Mouse (Mus musculus): ENCODE data around the gene Csnk2a2. TPM values are rescaled to one million over a fixed set of nuclear protein-coding genes. Genes with fewer than 3 reads are reported as not detected.
A peak's percentile ranks its signal among the peaks of the same experiment; 100 is the strongest.

Gene Csnk2a2
- total RNA-seq (2021) = 10 to 100 TPM; 22.4 to 30.3 TPM
- long read RNA-seq, experiment 1, full-length matches to known transcripts = 8 of 28 reads
- long read RNA-seq, experiment 1, partial matches to known transcripts = 0 of 28 reads
- long read RNA-seq, experiment 1, other reads (novel, unspliced or antisense) = 20 of 28 reads
- long read RNA-seq, experiment 2, transcript Csnk2a2-201 (12 exons, 3,773 nt) = major isoform, 11 of 26 reads
- long read RNA-seq, experiment 2, partial matches to known transcripts = 11 of 26 reads
- long read RNA-seq, experiment 2, other reads (novel, unspliced or antisense) = 4 of 26 reads

- no peak for DNase-seq
- intact Hi-C loops (cut with DNase I; ENCODE audit: low total_unique reads) = no loop called here
Observed at GRCm38 (mm10) chr8:95490006-95490405, at the start of gene Csnk2a2. Gene Csnk2a2, minus strand, starts transcription at chr8:95490039.

DNA sequence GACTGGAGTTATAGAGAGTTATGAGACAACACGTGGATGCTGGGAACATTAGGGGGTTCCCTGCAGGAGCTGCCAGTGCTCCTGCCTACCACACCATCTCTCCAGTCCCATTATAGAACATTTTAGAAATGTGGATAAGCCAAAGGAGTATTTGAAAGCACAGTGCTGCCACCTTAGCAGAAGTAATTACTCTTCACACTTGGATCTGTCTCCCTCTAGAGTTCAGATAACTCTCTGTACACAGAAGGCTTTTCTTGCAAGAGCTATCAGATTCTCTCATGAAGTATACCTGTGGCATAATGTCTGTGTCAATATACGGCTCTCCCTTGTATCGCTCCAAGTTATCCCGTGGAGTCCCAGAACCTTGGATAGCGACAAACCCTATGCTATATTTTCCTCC, 49.6 kb upstream of the Csnk2a2 start:
- DNase-seq = no peak
- intact Hi-C loops (cut with DNase I; ENCODE audit: low total_unique reads) = loop anchor here (5.0 kb wide), 1 partner anchor 908 kb away; no protein-coding TSS in a partner anchor

GRCm38 (mm10) chr8:95533584-95534387, 43.9 kb upstream of the Csnk2a2 start, which contains the start of gene Ccdc113:
Gene Ccdc113, plus strand, starts transcription at chr8:95534085.
- peak; percentile 26 for DNase-seq
- intact Hi-C loops (cut with DNase I; ENCODE audit: low total_unique reads) = no loop called here

GRCm38 (mm10) chr8:95532206-95532605, 42.4 kb upstream of the Csnk2a2 start:
- intact Hi-C loops (cut with DNase I; ENCODE audit: low total_unique reads) = no loop called here
- no peak for DNase-seq

DNA sequence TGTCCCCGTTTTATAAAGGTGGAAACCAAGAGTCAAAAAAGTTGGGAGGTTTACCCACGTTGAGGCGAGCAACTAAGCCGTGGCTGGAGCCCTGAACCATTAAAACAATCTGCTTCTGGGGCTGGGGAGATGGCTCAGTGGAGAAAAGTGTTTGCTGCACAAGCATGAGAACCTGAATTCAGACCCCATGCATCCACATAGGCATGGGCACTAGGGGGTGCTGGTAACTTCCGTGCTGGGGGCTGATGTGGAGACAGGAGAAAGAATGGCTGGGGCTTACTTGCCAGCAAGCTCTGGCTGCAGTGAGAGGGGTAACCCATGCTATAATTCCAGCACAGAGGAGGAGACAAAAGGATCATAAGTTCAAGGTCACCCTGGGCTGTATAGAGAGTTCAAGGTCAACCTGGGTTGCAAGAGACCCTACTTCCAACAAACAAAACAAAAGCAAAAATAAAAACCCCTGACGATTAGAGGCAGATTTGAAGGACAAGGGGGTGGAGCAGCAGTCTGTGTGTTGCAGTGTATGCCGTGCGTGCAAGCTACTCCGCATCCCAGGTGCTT, 39.0 kb upstream of the Csnk2a2 start:
- intact Hi-C loops (cut with DNase I; ENCODE audit: low total_unique reads) = no loop called here
- no peak for DNase-seq

DNA sequence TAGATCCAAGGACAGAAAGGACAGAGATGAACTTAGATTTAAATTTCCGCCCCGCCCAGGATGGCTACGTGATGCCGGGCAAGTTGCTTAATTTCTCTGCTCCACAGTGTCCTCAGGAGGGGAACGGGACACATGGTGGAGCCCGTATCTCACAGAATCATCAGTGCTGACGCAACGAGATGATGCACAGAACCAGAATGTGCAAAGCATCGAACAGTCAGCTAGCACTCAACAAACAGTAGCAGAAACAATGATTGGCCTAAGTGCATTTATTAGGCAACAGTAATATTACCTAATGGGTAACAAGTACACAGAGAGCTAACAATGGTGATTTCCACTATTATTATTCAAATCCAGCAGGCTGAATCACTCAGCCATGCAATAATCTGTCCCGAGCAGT, 38.4 kb upstream of the Csnk2a2 start:
- intact Hi-C loops (cut with DNase I; ENCODE audit: low total_unique reads) = no loop called here
- no peak for DNase-seq

DNA sequence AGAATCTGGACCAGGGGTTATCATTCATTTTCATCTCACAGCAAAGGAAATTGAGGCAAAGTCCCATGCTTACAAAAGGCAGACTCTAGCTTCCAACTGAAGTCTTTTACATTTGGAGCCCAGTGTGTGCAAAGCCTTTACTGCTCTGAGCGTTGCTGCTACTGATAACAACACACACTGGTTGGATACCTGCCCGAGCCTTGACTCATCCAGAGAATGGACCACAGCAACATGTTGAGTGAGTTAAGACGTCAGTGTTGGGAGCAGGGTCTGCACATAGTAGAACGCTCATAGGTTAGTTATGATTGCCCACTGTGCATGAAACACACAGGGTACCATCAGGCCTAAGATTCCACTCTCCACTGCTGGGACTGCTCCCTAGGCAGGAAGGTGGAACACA, 34.2 kb upstream of the Csnk2a2 start:
- intact Hi-C loops (cut with DNase I; ENCODE audit: low total_unique reads) = no loop called here

DNA sequence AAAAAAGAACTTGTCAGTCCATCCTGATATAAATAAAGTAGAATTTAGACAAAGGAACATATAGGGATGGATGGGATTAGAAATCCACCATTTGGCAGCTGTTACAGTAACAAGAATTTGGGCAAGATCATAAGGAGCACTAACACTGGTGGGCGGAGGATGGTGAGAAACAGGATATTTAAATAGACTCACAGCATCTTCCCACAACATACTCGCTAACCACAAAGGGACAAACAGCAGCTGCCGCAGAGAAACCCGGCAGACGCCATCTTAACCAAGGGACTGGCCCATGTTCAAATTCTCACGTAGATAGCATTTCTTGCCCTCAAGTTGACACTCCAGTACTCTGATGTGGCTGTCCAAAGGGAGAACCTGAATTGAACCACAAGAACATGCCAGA, 27.1 kb upstream of the Csnk2a2 start:
- intact Hi-C loops (cut with DNase I; ENCODE audit: low total_unique reads) = no loop called here

More for the DNA sequence above, 34.2 kb upstream of the Csnk2a2 start:
- no peak for DNase-seq

GRCm38 (mm10) chr8:95513219-95513618, 23.4 kb upstream of the Csnk2a2 start:
- intact Hi-C loops (cut with DNase I; ENCODE audit: low total_unique reads) = no loop called here
- DNase-seq = no peak

More for the DNA sequence above, 27.1 kb upstream of the Csnk2a2 start:
- no peak for DNase-seq

GRCm38 (mm10) chr8:95512257-95512656, 22.4 kb upstream of the Csnk2a2 start:
- intact Hi-C loops (cut with DNase I; ENCODE audit: low total_unique reads) = no loop called here
- DNase-seq = no peak

- DNase-seq = no peak
- intact Hi-C loops (cut with DNase I; ENCODE audit: low total_unique reads) = no loop called here
Observed at GRCm38 (mm10) chr8:95506245-95506644, 16.4 kb upstream of the Csnk2a2 start.

GRCm38 (mm10) chr8:95505606-95506005, 15.8 kb upstream of the Csnk2a2 start:
- DNase-seq = no peak
- intact Hi-C loops (cut with DNase I; ENCODE audit: low total_unique reads) = no loop called here

DNA sequence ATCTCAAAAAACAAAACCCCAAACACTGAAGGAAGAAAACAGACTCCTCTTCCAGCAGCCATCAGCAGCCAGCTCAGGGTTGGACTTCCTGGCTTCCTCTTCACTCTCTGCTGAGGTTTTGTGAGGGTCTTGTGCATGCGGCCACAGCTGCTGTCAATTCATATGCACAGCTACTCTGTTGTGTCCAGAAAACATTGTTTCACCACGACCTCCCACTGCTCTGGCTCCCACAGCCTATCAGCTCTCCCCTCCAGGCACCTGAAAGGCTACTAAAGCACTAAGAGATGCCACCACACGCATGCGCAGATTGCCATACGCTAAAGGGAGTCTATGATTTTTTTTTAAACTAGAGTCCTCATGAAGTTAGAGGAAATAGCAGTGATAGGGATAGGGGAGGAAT, 15.0 kb upstream of the Csnk2a2 start:
- intact Hi-C loops (cut with DNase I; ENCODE audit: low total_unique reads) = no loop called here
- DNase-seq = no peak

DNA sequence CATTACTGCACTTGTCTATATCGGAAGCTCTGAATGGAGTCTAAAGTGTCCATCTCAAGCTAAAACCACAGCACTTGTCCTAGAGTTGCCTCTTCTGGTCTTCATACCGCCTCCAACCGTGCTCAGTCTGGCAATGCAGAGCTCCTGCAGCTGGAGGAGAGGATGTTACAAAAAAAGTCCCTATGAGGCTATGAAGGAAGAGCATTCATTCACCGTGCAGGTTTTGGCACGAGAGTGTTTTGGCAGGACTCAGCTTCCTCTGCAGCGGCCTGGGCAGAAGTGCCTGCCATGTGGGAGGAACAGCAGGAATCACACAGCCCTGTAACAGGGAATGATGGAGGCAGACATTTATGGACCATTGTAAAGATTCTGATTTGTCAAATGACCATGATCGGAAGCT, 12.6 kb upstream of the Csnk2a2 start:
- no peak for DNase-seq
- intact Hi-C loops (cut with DNase I; ENCODE audit: low total_unique reads) = no loop called here

GRCm38 (mm10) chr8:95500436-95500835, 10.6 kb upstream of the Csnk2a2 start:
- intact Hi-C loops (cut with DNase I; ENCODE audit: low total_unique reads) = no loop called here
- no peak for DNase-seq

DNA sequence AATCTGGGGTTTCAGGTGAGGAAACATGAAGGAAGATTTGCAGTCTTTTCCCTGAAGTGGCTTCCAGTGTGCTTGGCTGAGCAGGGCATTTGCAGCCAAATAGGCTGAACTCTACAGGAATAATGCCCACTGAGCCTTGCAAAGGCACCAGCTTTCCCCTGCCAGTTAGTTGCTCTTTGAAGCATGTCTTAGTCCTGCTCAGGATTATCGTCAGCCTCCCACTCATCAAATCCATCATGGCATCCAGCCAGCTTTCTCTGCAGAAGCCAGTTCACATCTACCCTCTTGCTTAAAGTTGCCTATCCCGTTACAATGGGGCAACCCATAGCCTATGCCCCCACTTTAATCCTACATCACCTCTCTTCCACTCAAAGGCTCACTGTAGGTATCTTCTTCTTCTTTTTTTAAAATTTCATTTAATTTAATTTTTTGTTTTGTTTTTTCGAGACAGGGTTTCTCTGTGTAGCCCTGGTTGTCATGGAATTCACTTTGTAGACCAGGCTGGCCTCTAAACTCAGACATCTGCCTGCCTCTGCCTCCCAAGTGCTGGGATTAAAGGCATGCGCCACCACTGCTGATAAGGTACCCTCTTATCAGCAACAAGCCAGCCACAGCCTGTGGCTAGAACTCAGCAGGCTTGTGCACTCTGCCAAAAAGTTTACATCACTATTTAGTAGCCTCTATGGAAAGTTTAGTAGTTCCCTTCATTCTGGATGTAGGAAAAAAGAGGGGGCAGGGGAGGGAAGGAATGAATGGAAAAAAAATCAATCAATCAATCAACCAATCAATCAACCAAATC, 9.6 kb upstream of the Csnk2a2 start:
- intact Hi-C loops (cut with DNase I; ENCODE audit: low total_unique reads) = no loop called here
- no peak for DNase-seq

DNA sequence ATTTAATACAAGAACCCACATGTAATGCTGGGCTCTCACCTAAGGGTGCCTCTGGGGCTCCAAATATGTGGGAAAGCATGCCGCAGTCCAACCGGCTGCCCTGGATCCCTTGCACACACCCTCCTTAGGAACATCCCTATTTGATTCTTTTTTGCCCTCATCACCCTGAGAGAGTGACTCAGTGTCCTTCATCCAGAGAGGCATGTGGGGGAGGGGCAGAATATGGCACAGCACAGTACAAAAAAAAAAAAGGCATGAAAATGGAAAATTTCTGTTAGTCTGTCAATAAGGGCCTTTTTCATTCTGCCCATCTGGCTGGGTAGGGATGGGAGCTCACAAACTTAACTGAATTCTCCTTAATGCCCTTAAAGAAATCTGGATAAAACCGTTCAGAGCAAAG, 8.0 kb upstream of the Csnk2a2 start:
- no peak for DNase-seq
- intact Hi-C loops (cut with DNase I; ENCODE audit: low total_unique reads) = no loop called here

DNA sequence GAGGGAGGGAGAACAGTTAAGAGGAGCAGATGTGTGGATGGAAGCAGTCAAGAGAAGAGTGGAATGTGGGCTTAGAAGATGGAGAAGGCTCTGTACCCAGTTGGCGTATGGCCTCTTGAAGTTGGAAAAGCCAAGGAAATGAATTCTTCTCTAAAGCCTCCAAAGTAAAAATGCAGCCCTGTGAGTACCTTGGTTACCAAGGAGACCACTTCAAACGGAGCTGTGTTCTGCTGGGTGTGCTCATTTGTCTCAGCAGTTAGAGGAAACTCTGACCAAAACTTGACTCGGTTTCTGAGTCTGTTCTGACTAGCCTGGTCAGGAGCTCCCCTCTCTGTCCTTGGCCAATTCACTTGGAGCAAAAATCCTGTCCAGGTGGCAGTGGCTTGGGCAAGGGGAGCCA, 6.6 kb upstream of the Csnk2a2 start:
- intact Hi-C loops (cut with DNase I; ENCODE audit: low total_unique reads) = no loop called here
- no peak for DNase-seq

DNA sequence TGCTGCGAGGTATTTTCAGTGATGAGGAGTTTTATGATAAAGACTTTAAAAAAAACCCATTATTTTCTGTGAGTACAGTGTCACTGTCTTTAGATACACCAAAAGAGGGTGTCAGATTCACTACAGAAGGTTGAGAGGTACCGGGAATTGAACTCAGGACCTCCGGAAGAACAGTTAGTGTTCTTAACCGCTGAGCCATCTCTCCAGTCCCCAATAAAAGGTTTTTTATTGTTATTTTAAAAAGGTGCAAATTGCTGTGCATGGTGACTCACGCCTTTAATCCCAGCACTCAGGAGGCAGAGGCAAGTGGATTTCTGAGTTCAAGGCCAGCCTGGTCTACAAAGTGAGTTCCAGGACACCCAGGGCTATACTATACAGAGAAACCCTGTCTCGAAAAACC, 5.6 kb upstream of the Csnk2a2 start:
- DNase-seq = no peak
- intact Hi-C loops (cut with DNase I; ENCODE audit: low total_unique reads) = no loop called here

DNA sequence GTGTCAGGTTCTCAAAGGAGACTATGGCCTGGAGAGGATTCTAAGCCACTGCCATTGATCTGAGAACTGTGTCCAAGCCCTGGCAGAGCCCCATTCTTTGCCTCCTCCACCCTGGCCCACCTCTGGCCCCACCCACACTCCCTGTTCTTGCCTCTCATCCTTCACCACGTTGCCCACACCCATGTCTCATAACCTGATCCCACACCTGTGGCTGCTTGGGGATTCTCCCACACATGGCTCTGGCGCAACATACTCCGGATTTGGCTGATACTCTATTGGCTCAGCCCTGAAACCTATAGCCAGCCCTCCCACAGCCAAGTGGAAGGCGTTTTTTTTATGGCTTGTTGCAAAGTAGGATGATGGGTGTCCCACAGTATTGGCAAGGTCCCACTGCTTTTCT, 2.2 kb upstream of the Csnk2a2 start:
- DNase-seq = no peak
- intact Hi-C loops (cut with DNase I; ENCODE audit: low total_unique reads) = no loop called here
